Mouse (Mus musculus) MEL (cell line): ENCODE measurements at regions not wholly inside any gene's neighbourhood (a gene's known extent, or its start where the extent isn't known, plus 50 kb on each side); places are given as distances from the start of the nearest gene placed in this dataset.

Experiments
- DNase-seq: peaks from one replicate; pipeline ENCODE4 v3.0.0; 2011; ENCODE audit warnings: low read depth, low spot score
- H3K27ac ChIP-seq: 2 replicates; pipeline ENCODE4 v1.5.1; 2012; ENCODE audit warnings: low read depth, mild to moderate bottlenecking, control low read depth, low read length, moderate library complexity; ENCODE audit not compliant: control insufficient read depth
- H3K27me3 ChIP-seq, 2 experiments: fragments of 150-350 bp in 1 of 2; sonication (generic) in 1 of 2; 2 replicates each; pipeline ENCODE4 v1.6.1; 2012; ENCODE audit warnings: low read length in 2 of 2, mild to moderate bottlenecking in 2 of 2, improper control_type of control experiment in 1 of 2, moderate library complexity in 1 of 2; ENCODE audit not compliant: insufficient read depth in 2 of 2, control insufficient read depth in 1 of 2
- H3K36me3 ChIP-seq, 2 experiments: 2 replicates each; pipeline ENCODE4 v1.6.1; 2012 to 2014; ENCODE audit warnings: low read length in 2 of 2, improper control_type of control experiment in 1 of 2, inconsistent platforms in 1 of 2, mild to moderate bottlenecking in 1 of 2; ENCODE audit not compliant: insufficient read depth in 2 of 2, control insufficient read depth in 1 of 2
- H3K4me1 ChIP-seq, 2 experiments: fragments of 150-350 bp in 1 of 2; sonication (generic) in 1 of 2; 2 replicates each; pipeline ENCODE4 v1.6.1; 2012; ENCODE audit warnings: low read length in 2 of 2, improper control_type of control experiment in 1 of 2, mild to moderate bottlenecking in 1 of 2; ENCODE audit not compliant: insufficient read depth in 2 of 2, control insufficient read depth in 1 of 2
- H3K4me3 ChIP-seq, 2 experiments: fragments of 150-350 bp in 1 of 2; sonication (generic) in 1 of 2; 2 replicates each; pipeline ENCODE4 v1.5.1; 2012; ENCODE audit warnings: low read depth in 2 of 2, low read length in 2 of 2, mild to moderate bottlenecking in 2 of 2, moderate library complexity in 2 of 2, control low read depth in 1 of 2, improper control_type of control experiment in 1 of 2; ENCODE audit not compliant: control insufficient read depth in 1 of 2, insufficient read depth in 1 of 2
- H3K79me2 ChIP-seq: 2 replicates; pipeline ENCODE4 v1.6.1; 2012; ENCODE audit warnings: mild to moderate bottlenecking, low read length, moderate library complexity; ENCODE audit not compliant: control insufficient read depth, poor library complexity, insufficient read depth
- H3K9ac ChIP-seq: 2 replicates; pipeline ENCODE4 v1.6.1; 2012; ENCODE audit warnings: low read depth, mild to moderate bottlenecking, control low read depth, low read length, moderate library complexity; ENCODE audit not compliant: control insufficient read depth, poor library complexity, severe bottlenecking
- H3K9me3 ChIP-seq: fragments of 150-350 bp; sonication (generic); replicated peaks from 2 replicates; pipeline ENCODE4 v1.6.1; 2012; ENCODE audit warnings: mild to moderate bottlenecking, low read length, improper control_type of control experiment, moderate library complexity; ENCODE audit not compliant: insufficient read depth
- CTCF ChIP-seq, 3 experiments: IDR thresholded peaks in 2 of 3; conservative IDR thresholded peaks in 1 of 3; 2 replicates each; pipeline ENCODE4 v1.5.1; 2011 to 2012; ENCODE audit warnings: low read length in 3 of 3, low read depth in 2 of 3, mild to moderate bottlenecking in 2 of 3, improper control_type of control experiment in 1 of 3, inconsistent platforms in 1 of 3, mixed read lengths in 1 of 3, moderate library complexity in 1 of 3; ENCODE audit not compliant: control insufficient read depth in 1 of 3, insufficient read depth in 1 of 3, poor library complexity in 1 of 3, severe bottlenecking in 1 of 3
- E2F4 ChIP-seq: IDR thresholded peaks from 2 replicates; pipeline ENCODE4 v1.6.1; 2011; ENCODE audit warnings: low read depth, low read length, improper control_type of control experiment, borderline replicate concordance
- ELF1 ChIP-seq: IDR thresholded peaks from 2 replicates; pipeline ENCODE4 v1.6.1; 2014; ENCODE audit warnings: low read depth, mild to moderate bottlenecking, inconsistent platforms, low read length, improper control_type of control experiment, moderate library complexity
- EP300 ChIP-seq, 2 experiments: IDR thresholded peaks; 2 replicates each; pipeline ENCODE4 v1.6.1; 2011; ENCODE audit warnings: improper control_type of control experiment in 2 of 2, low read length in 2 of 2, low read depth in 1 of 2, mild to moderate bottlenecking in 1 of 2
- ETS1 ChIP-seq: IDR thresholded peaks from 2 replicates; pipeline ENCODE4 v1.6.1; 2012; ENCODE audit warnings: low read depth, mild to moderate bottlenecking, inconsistent platforms, low read length, improper control_type of control experiment, moderate library complexity
- HCFC1 ChIP-seq: IDR thresholded peaks from 2 replicates; pipeline ENCODE4 v1.6.1; 2012; ENCODE audit warnings: low read depth, mild to moderate bottlenecking, inconsistent platforms, low read length, improper control_type of control experiment, moderate library complexity
- MAFK ChIP-seq: IDR thresholded peaks from 2 replicates; pipeline ENCODE4 v1.6.1; 2011; ENCODE audit warnings: low read depth, mild to moderate bottlenecking, low read length, improper control_type of control experiment, borderline replicate concordance
- MXI1 ChIP-seq: IDR thresholded peaks from 2 replicates; pipeline ENCODE4 v1.6.1; 2011; ENCODE audit warnings: mild to moderate bottlenecking, low read depth, low read length, improper control_type of control experiment
- MYC ChIP-seq: IDR thresholded peaks from 2 replicates; pipeline ENCODE4 v1.6.1; 2011; ENCODE audit warnings: low read depth, mild to moderate bottlenecking, low read length, improper control_type of control experiment, moderate library complexity
- POLR2A ChIP-seq, 2 experiments: IDR thresholded peaks; 2 replicates each; pipeline ENCODE4 v1.6.1; 2011 to 2012; ENCODE audit warnings: low read length in 2 of 2, mild to moderate bottlenecking in 2 of 2, control low read depth in 1 of 2, improper control_type of control experiment in 1 of 2, low read depth in 1 of 2, moderate library complexity in 1 of 2; ENCODE audit not compliant: control insufficient read depth in 1 of 2, insufficient read depth in 1 of 2, poor library complexity in 1 of 2
- POLR2AphosphoS2 ChIP-seq: IDR thresholded peaks from 2 replicates; pipeline ENCODE4 v1.6.1; 2011; ENCODE audit warnings: low read length, improper control_type of control experiment
- POLR2AphosphoS5 ChIP-seq: IDR thresholded peaks from 2 replicates; pipeline ENCODE4 v1.6.1; 2012; ENCODE audit warnings: low read depth, borderline replicate concordance, mild to moderate bottlenecking, inconsistent platforms, low read length, moderate library complexity, mixed read lengths
- RCOR1 ChIP-seq: IDR thresholded peaks from 2 replicates; pipeline ENCODE4 v1.6.1; 2012; ENCODE audit warnings: low read depth, mild to moderate bottlenecking, inconsistent platforms, low read length, improper control_type of control experiment
- SMC3 ChIP-seq: IDR thresholded peaks from 2 replicates; pipeline ENCODE4 v1.6.1; 2011; ENCODE audit warnings: low read depth, low read length, improper control_type of control experiment
- TAL1 ChIP-seq: IDR thresholded peaks from 2 replicates; pipeline ENCODE4 v1.6.1; 2012; ENCODE audit warnings: mild to moderate bottlenecking, inconsistent platforms, low read length, moderate library complexity, mixed read lengths
- TBP ChIP-seq: IDR thresholded peaks from 2 replicates; pipeline ENCODE4 v1.8.0; 2011; ENCODE audit warnings: low read depth, low read length, improper control_type of control experiment
- TCF12 ChIP-seq: IDR thresholded peaks from 2 replicates; pipeline ENCODE4 v1.6.1; 2014; ENCODE audit warnings: low read depth, mild to moderate bottlenecking, inconsistent platforms, low read length, improper control_type of control experiment, moderate library complexity

DNA sequence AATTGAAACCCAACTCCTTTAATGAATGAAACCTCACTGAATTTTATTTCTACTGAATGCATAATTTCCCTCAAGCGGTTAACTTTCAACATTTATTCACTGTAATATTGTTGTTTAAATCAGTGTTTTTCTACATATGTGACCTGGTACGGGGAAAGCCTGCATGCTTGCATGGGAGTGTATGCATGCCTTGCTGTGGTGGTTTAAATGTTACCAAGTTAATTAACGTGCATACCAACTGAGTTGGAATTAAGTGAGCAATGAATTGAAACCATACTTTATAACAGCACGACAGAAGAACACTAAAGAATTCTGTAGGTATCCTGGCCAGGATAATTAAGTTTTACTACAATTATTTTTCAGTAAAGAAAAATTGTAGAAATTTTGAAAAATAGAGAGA is 211.4 kb upstream of the Slc39a10 start:
- Histone ChIP-seq H3K9ac (no peak overlapping the region), H3K27me3 (no peaks in the 10 kb centered on the region), H3K79me2 (no peaks in the 10 kb centered on the region), H3K4me3 (no peak overlapping the region), H3K27ac (no peak overlapping the region), H3K4me1 (no peaks in the 10 kb centered on the region), H3K9me3 (no peaks in the 10 kb centered on the region), H3K36me3 (no peaks in the 10 kb centered on the region)
- DNase-seq, result no peak
- TF ChIP-seq TBP (no peak), POLR2A (IDR thresholded peaks at IDR 0.05; ENCODE audit: control insufficient read depth in 1 of 2, insufficient read depth in 1 of 2, low read depth in 1 of 2, low read length in 2 of 2, poor library complexity in 1 of 2) (no peak), ETS1 (no peak), HCFC1 (no peak), MAFK (no peak), POLR2AphosphoS5 (no peak), ELF1 (no peak), MYC (no peak)

DNA sequence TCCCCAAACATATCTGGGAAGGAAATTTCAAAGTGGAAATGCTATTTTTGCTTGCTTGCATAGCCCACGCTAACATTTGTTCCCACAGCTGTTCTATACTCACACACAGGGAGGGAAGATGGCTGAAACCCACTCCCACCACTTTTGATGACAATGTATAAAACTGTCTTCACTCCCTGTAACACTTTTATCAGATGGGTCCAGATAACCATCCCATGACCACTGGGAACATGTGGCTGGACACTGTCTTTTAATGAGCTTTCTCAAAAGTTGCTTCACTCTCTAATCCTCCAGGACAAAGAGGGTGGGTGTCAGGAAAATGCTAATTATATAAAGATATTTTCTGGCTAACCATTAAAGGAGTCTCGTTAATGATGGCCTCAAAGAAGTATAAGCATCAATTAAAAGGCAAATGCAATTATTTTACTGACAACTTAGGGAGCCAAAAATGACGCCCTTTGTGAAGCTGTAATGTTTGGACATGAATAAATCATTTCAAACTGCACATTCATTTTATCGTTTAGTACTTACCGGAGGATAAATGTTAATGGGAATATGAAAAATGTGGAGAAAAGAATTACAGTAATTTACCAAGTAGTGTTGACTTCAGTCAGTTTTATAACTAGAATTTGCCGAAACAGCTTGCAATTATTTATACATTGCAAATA is 210.8 kb upstream of the Slc39a10 start:
- no peaks in the 10 kb centered on the region for H3K4me1 ChIP-seq
- H3K9me3 ChIP-seq, result no peaks in the 10 kb centered on the region
- H3K9ac ChIP-seq, result no peak overlapping the region
- no peak overlapping the region for H3K27ac ChIP-seq
- TF ChIP-seq POLR2A (IDR thresholded peaks at IDR 0.05; ENCODE audit: control insufficient read depth in 1 of 2, insufficient read depth in 1 of 2, low read depth in 1 of 2, low read length in 2 of 2, poor library complexity in 1 of 2) (no peak), HCFC1 (no peak), SMC3 (no peak), POLR2AphosphoS2 (no peak), CTCF (IDR thresholded peaks at IDR 0.05 in 2 of 3, conservative IDR thresholded peaks at IDR 0.05 in 1 of 3; ENCODE audit: control insufficient read depth in 1 of 3, insufficient read depth in 1 of 3, low read depth in 2 of 3, low read length in 3 of 3, poor library complexity in 1 of 3, severe bottlenecking in 1 of 3) (no peak), EP300 (IDR thresholded peaks at IDR 0.05; ENCODE audit: low read depth in 1 of 2, low read length in 2 of 2) (no peak), RCOR1 (no peak), MXI1 (no peak), TAL1 (no peak), TCF12 (no peak), E2F4 (no peak)
- no peak for DNase-seq
- H3K27me3 ChIP-seq, result no peaks in the 10 kb centered on the region
- no peak overlapping the region for H3K4me3 ChIP-seq
- H3K36me3 ChIP-seq, result no peaks in the 10 kb centered on the region
- H3K79me2 ChIP-seq, result no peaks in the 10 kb centered on the region
